Mouse (Mus musculus): ENCODE results near the gene Trim15. TPM values are rescaled to one million over a fixed set of nuclear protein-coding genes. Genes with fewer than 3 reads are reported as not detected.

The Trim15 gene
- total RNA-seq, 1 experiment = not detected

GRCm38 (mm10) chr17:36839931-36840330 is 27.1 kb downstream of the Trim15 start:
- H3K9me3 ChIP-seq (ENCODE audit: control insufficient read depth, insufficient read depth, low read depth, low read length) = no peaks in the 10 kb centered on the region
- TF ChIP-seq MAFK (IDR thresholded peaks at IDR 0.05; ENCODE audit: insufficient read depth, low read depth, low read length) (no peak), ZC3H11A (IDR thresholded peaks at IDR 0.05; ENCODE audit: borderline replicate concordance, low read depth, low read length) (no peak), HCFC1 (IDR thresholded peaks at IDR 0.05; ENCODE audit: borderline replicate concordance, insufficient read depth, low read length) (no peak), CHD2 (IDR thresholded peaks at IDR 0.05; ENCODE audit: low read depth, low read length) (no peak), ZNF384 (IDR thresholded peaks at IDR 0.05; ENCODE audit: low read depth, low read length) (no peak)
- no peak for DNase-seq (ENCODE audit: low read depth, low spot score)
- no peak overlapping the region for H3K27ac ChIP-seq (ENCODE audit: insufficient read depth, low read depth, low read length, poor library complexity, severe bottlenecking)
- no peaks in the 10 kb centered on the region; the same call in 1 of the 2 replicates for H3K36me3 ChIP-seq (ENCODE audit: control insufficient read depth, insufficient read depth, low read length, poor library complexity, severe bottlenecking)
- in situ Hi-C loops (cut with MboI; ENCODE audit: low sequenced_read_pairs in 2 of 2, unreplicated experiment in 2 of 2) = no loop called here
- H3K4me1 ChIP-seq (ENCODE audit: control insufficient read depth in 2 of 2, insufficient read depth in 2 of 2, low read length in 2 of 2, poor library complexity in 1 of 2) = peaks cover 14 to 31% of the 10 kb centered on the region in 2 experiments
- no peak overlapping the region for H3K4me3 ChIP-seq (ENCODE audit: insufficient read depth in 1 of 2, low read depth in 1 of 2, low read length in 2 of 2, poor library complexity in 1 of 2, severe bottlenecking in 1 of 2)
- H3K9ac ChIP-seq (ENCODE audit: insufficient read depth, low read depth, low read length, poor library complexity, severe bottlenecking) = no peak overlapping the region

GRCm38 (mm10) chr17:36839001-36839400 is 28.0 kb downstream of the Trim15 start:
- no peak for DNase-seq (ENCODE audit: low read depth, low spot score)
- no peak overlapping the region for H3K9ac ChIP-seq (ENCODE audit: insufficient read depth, low read depth, low read length, poor library complexity, severe bottlenecking)
- H3K27ac ChIP-seq (ENCODE audit: insufficient read depth, low read depth, low read length, poor library complexity, severe bottlenecking) = no peak overlapping the region
- TF ChIP-seq MAFK (IDR thresholded peaks at IDR 0.05; ENCODE audit: insufficient read depth, low read depth, low read length) (no peak), CHD2 (IDR thresholded peaks at IDR 0.05; ENCODE audit: low read depth, low read length) (no peak), ZNF384 (IDR thresholded peaks at IDR 0.05; ENCODE audit: low read depth, low read length) (no peak), HCFC1 (IDR thresholded peaks at IDR 0.05; ENCODE audit: borderline replicate concordance, insufficient read depth, low read length) (no peak), ZC3H11A (IDR thresholded peaks at IDR 0.05; ENCODE audit: borderline replicate concordance, low read depth, low read length) (no peak)
- H3K4me1 ChIP-seq (ENCODE audit: control insufficient read depth in 2 of 2, insufficient read depth in 2 of 2, low read length in 2 of 2, poor library complexity in 1 of 2) = peaks cover 13 to 29% of the 10 kb centered on the region in 2 experiments
- H3K36me3 ChIP-seq (ENCODE audit: control insufficient read depth, insufficient read depth, low read length, poor library complexity, severe bottlenecking) = no peaks in the 10 kb centered on the region; the same call in 1 of the 2 replicates
- H3K9me3 ChIP-seq (ENCODE audit: control insufficient read depth, insufficient read depth, low read depth, low read length) = no peaks in the 10 kb centered on the region
- in situ Hi-C loops (cut with MboI; ENCODE audit: low sequenced_read_pairs in 2 of 2, unreplicated experiment in 2 of 2) = no loop called here
- H3K4me3 ChIP-seq (ENCODE audit: insufficient read depth in 1 of 2, low read depth in 1 of 2, low read length in 2 of 2, poor library complexity in 1 of 2, severe bottlenecking in 1 of 2) = no peak overlapping the region

GRCm38 (mm10) chr17:36836874-36837647 is 29.9 kb downstream of the Trim15 start, which contains the start of gene Trim26:
Gene Trim26, plus strand, starts transcription at chr17:36837134.
- Histone ChIP-seq H3K27ac (ENCODE audit: insufficient read depth, low read depth, low read length, poor library complexity, severe bottlenecking) (peak within 1 kb of the TSS; percentile 17; the same call in 1 of the 2 replicates), H3K36me3 (ENCODE audit: control insufficient read depth, insufficient read depth, low read length, poor library complexity, severe bottlenecking) (no peaks in the 10 kb centered on the region; the same call in 1 of the 2 replicates), H3K4me1 (ENCODE audit: control insufficient read depth in 2 of 2, insufficient read depth in 2 of 2, low read length in 2 of 2, poor library complexity in 1 of 2) (peaks cover 14 to 18% of the 10 kb centered on the region in 2 experiments), H3K9me3 (ENCODE audit: control insufficient read depth, insufficient read depth, low read depth, low read length) (no peaks in the 10 kb centered on the region), H3K4me3 (ENCODE audit: insufficient read depth in 1 of 2, low read depth in 1 of 2, low read length in 2 of 2, poor library complexity in 1 of 2, severe bottlenecking in 1 of 2) (peak within 1 kb of the TSS; percentile 78 to 97), H3K9ac (ENCODE audit: insufficient read depth, low read depth, low read length, poor library complexity, severe bottlenecking) (peak within 1 kb of the TSS; percentile 90)
- DNase-seq (ENCODE audit: low read depth, low spot score) = peak; percentile 96
- in situ Hi-C loops (cut with MboI; ENCODE audit: low sequenced_read_pairs in 2 of 2, unreplicated experiment in 2 of 2) = no loop called here
- TF ChIP-seq HCFC1 (IDR thresholded peaks at IDR 0.05; ENCODE audit: borderline replicate concordance, insufficient read depth, low read length) = no peak
- peak; percentile 94 for TF ChIP-seq CHD2 (IDR thresholded peaks at IDR 0.05; ENCODE audit: low read depth, low read length)

- peak overlapping the region in 1 of 2 experiments; percentile 51; a peak in 2 of 4 replicates for H3K4me3 ChIP-seq (ENCODE audit: insufficient read depth in 1 of 2, low read depth in 1 of 2, low read length in 2 of 2, poor library complexity in 1 of 2, severe bottlenecking in 1 of 2)
- H3K27ac ChIP-seq (ENCODE audit: insufficient read depth, low read depth, low read length, poor library complexity, severe bottlenecking) = no peak overlapping the region; the same call in 1 of the 2 replicates
- H3K9me3 ChIP-seq (ENCODE audit: control insufficient read depth, insufficient read depth, low read depth, low read length) = no peaks in the 10 kb centered on the region
- H3K36me3 ChIP-seq (ENCODE audit: control insufficient read depth, insufficient read depth, low read length, poor library complexity, severe bottlenecking) = no peaks in the 10 kb centered on the region; the same call in 1 of the 2 replicates
- in situ Hi-C loops (cut with MboI; ENCODE audit: low sequenced_read_pairs in 2 of 2, unreplicated experiment in 2 of 2) = no loop called here
- no peak for TF ChIP-seq ZNF384 (IDR thresholded peaks at IDR 0.05; ENCODE audit: low read depth, low read length)
- DNase-seq (ENCODE audit: low read depth, low spot score) = peak; percentile 15
- peaks cover 17% of the 10 kb centered on the region in 2 experiments for H3K4me1 ChIP-seq (ENCODE audit: control insufficient read depth in 2 of 2, insufficient read depth in 2 of 2, low read length in 2 of 2, poor library complexity in 1 of 2)
- H3K9ac ChIP-seq (ENCODE audit: insufficient read depth, low read depth, low read length, poor library complexity, severe bottlenecking) = peak overlapping the region; percentile 12; the same call in 1 of the 2 replicates
These were observed 30.6 kb downstream of the Trim15 start for GRCm38 (mm10) chr17:36836427-36836812.
